Mouse (Mus musculus) adrenal gland, postnatal 36 days (tissue): Measurements from ENCODE around the gene Hrc. TPM values are rescaled to one million over a fixed set of nuclear protein-coding genes. Genes with fewer than 3 reads are reported as not detected.
"Not testable (repeated sequence)": the region's sequence is repeated elsewhere in the genome, so short reads cannot be mapped to it uniquely, and the experiment has no call there.

Experiments
- DNase-seq, 2 experiments: peaks; one replicate each; pipeline ENCODE4 v3.0.0; 2021; ENCODE audit warnings: mixed read lengths in 1 of 2
- total RNA-seq, 2 experiments: library from RNA; stranded (reverse); gene quantifications; 2 replicates each; pipeline ENCODE4 v1.2.3; 2021

Gene Hrc
- total RNA-seq, 2 experiments from 2014 or later: 0.13 TPM; not detected in 1

DNA sequence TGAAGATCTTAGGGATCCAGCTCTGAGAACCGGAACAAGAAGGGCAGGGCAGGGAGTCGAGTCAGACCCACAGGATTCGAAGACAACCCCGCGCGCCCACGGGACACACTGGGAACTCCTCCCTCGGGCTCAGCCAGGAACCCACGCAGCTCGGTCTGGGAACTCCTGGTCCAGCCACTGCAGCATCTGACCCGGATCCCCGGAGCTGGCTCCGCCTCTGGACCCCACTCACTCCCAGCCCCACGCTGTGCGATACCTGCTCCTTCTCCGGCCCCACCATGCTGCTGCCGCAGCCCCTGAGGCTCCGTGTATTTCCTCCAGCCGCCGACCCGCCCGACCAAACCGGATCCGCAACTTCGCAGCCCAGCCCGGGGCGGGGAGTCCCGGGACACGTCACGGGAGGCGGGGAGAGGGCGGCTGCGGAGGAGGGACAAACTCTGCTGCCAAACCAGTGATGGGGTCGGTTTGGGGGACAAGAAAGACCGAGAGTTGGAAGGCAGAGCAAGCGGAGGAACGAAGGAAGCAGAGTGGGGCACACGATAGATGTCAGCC, 1.6 kb upstream of the Hrc start, which contains the start of gene Trpm4:
Gene Trpm4 (minus strand): TSS at position 350 of the 552 bp plus-strand sequence.
- DNase-seq: peak; percentile 88 to 93

DNA sequence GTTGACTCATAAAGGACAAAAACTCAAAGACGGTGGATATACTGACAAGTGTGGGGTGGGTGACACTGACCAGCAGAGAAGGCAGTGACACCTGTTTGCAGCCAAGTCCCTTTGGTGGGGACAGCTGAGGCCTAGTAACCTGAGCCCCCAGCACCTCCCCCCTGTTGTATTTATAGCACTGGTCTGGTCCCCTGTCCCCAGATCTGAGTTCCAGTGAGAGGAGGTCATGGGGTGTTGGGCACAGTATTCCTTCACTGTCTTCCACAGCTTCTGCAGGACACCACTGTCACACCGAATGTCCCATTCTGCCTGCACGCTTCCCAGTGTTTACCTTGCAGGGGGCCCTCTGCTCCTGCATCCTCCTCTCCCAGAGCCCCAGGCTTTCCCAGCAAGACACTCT, 485 bp upstream of the Hrc start:
- no peak for DNase-seq

DNA sequence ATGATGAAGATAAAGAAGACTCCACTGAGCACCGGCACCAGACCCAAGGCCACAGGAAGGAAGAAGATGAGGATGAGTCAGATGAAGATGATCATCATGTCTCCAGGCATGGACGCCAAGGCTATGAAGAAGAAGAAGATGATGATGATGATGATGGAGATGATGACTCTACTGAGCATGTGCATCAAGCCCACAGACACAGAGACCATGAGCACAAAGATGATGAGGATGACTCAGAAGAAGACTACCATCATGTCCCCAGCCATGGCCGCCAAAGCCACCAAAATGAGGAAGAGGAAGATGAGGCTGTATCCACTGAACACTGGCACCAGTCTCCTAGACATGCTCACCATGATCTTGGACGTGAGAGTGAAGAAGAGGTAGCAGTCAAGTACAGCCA, 1.2 kb downstream of the Hrc start:
- no peak for DNase-seq

DNA sequence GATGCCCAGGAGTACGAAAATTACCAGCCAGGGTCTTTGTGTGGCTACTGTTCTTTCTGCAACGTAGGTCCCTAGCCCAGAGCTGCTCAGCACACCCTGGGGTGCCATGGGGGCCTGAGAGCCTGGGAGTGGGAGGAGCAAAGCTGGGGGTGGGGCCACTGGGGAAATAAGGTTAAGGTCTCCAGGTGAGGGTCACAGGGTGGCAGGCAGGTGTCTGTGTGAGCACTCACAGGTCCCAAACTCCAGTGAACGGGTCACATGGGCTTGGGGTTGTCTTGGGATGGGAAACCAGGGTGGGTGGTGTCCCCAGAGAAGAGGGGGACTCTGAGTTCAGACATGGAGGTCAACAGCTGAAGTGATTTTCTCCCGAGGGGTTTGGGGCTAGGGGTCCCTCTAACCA, 2.4 kb downstream of the Hrc start:
- no peak for DNase-seq

DNA sequence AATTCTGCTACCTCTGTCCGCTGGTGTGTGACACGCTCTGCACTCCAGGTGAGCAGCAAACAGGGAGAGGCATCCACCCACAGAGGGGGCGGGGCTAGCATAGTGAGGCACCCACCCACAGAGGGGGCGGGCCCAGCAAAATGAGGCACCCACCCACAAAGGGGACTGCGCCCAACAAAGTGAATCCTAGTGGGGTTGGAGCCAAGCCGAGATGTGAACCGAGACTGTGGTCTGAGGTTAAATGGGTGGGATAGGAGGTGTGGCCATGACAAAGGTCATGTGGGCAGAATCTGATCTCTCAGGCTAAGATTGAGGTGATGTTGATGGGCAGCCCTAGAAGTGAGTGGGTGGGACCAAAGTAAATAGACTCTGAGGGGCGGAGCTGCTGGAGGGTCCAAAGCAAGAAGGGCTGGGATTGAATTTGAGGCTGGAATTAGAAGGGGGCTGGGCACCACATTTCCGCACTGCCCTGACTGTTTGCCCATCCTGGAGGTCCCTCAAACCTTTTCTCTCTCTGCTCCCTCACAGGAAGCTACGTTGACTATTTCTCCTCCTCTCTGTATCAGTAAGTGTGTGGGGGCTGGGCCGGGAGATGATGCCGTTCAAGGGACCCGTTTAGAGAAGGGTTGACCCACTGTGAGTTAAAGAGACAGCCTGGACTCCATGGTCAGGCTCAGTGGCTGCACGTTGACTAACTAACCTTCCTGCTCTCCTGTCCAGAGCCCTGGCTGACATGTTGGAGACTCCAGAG, 3.2 kb downstream of the Hrc start:
- no peak for DNase-seq

DNA sequence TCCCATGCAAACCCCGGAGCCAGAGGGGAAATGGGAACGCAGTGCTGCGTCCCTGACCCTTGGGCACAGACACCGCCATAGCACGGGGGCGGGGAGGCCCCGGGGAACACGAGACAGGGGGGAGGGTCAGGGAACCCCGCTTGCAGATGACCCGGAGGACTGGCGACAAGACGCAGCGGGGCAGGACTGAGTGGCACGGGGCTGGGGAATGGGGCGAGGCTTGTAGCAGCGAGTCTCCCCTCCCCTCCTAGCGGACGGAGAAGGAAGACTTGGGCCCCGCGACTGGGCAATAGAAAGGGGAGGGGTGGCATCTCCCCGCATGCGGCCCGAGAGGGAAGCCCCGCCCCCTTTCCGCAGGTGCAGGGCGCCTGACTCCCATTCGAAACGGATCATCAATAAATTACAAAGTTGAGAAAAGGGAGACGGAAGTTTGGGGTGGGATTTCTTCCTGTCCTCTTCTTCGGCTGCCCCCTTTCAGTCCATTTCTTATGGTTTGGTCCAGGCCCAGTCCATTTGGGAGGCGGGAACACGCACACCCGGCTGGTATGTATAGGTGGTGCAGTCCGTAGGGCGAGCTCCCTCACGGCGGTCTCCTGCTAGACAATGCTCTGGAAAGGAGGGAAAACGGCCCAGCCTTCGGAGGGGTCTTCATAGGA, 4.4 kb downstream of the Hrc start:
- peak; percentile 71 to 73 for DNase-seq

DNA sequence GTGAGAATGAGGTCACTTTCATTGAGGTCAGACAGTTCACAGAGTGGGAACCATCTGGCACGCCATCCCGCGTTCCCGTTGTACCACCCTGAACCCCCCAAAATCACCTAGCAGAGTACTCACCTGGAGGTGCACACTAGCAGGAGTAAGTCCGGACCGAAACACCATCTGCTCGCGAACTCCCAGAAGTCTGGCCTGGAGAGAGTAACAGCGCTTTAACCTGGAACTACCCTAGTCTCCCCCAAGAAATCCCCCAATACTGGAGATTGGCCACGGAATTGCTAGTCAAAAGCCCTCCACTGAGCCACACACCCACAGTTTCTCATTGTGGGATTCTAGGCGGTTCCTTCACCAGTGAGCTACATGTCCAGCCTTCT, 5.0 kb downstream of the Hrc start:
- no peak for DNase-seq

DNA sequence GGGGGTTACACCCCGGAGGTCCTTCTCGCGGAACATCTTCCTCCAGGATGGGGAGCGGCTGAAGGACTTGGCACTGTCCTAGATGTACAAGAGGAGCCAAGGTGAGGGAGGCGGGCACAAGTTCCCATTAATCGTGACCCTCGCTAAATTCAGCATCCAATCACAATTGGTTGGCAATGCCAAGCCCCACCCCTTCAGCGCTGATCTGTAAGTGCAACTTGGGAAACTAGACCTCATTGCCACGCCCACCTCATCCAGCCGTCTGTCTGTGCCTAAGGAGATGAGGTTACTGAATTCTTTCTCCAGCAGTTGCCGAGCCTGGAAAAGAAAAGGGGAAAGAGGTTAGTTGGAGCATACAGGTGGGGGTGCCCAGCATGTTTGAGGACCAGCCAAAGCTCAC, 5.6 kb downstream of the Hrc start:
- DNase-seq: peak; percentile 60 to 68

DNA sequence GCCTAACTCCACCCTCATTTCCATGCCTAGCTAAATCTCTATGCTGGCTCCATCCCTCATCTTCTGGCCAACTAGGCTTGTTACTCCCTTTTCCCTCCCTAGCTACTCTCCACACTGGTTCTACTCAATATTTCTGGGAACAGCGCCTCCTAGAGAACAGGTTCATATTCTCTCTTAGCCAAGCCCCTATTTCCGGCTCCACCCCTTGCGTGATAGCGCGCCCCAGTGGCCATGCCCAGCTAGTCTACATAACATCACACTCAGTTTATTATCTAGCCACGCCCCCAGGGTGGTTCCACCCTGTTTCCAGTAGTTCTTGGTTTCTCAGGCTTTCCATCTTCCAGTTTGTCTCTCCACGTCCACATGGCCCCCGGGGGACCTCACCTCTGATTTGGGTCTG, 6.2 kb downstream of the Hrc start:
- DNase-seq: peak; percentile 76 to 83

DNA sequence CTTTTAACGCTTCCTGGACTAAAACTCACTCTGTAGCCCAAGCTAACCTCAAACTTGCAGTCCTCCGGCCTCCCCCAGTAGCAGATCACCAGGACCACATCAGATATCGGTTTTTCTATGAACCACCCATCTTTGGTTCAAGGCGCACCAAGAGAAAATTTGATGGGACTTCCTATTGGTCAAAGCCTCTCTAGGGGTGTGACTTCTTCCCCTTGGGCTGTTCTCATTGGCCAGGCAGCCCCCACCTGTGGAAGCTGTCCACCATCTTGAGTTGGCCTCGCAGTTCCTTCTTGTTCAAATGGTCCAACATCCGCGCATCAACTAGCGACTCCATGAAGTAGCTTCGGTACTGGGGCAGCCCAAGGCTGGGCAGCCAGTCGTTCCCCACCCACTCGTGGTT, 7.0 kb downstream of the Hrc start:
- DNase-seq: no peak

DNA sequence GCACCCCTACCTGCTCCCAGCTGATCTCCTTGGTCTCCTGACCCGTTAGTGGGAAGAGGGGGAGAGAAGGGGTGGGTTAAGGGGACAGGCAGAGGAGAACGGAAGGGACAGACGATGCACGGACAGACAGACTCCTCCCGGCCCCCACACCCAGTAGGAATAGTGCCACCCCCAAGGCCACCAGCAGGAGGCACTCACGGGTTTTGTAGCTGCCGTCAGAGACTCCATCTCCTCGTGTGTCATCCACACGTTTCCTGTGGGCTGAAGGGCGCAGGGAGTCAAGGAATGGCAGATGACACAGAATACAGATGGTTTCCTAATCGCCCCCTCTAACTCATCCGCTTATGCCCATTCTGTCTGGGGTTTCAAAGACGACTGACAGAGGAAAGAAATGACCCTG, 8.5 kb downstream of the Hrc start:
- DNase-seq: no peak

DNA sequence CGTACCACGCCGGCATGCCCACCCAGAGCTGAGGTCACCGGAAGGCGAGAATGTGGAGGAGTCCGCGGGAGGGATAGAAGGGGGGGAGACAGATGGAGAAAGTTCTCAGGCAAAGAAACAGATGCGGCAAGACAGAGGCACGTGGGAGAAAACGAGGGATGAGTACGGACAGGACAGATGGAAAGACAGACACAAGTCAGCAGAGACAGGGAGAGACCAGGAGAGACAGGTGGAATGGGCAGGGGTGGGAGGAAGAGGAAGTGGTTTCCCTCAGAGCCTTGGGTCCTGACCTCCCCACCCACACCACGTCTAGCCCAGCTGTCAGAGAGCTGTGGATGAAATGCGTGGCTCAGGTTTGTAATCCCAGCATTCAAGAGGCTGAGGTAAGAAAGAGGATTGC, 11.8 kb downstream of the Hrc start:
- no peak for DNase-seq

DNA sequence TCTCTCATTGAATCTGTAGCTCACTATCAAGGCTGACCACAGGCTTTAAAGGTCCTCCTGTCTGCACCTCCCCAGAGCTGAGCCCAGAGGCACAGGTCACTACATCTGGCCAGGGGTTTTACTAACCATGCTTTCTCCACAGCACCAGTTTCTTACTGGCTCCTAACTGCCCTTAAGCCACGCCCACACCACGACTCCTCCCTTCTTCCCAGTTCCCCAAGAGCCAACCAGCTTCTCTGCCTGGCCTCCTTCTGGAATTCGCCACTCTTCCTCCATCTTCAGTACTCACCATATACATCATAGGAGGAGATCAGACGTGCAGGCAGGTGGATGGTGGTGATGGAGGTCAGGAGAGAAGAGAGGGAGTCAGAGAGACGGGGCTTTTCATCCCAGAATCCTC, 18.0 kb downstream of the Hrc start:
- no peak for DNase-seq

DNA sequence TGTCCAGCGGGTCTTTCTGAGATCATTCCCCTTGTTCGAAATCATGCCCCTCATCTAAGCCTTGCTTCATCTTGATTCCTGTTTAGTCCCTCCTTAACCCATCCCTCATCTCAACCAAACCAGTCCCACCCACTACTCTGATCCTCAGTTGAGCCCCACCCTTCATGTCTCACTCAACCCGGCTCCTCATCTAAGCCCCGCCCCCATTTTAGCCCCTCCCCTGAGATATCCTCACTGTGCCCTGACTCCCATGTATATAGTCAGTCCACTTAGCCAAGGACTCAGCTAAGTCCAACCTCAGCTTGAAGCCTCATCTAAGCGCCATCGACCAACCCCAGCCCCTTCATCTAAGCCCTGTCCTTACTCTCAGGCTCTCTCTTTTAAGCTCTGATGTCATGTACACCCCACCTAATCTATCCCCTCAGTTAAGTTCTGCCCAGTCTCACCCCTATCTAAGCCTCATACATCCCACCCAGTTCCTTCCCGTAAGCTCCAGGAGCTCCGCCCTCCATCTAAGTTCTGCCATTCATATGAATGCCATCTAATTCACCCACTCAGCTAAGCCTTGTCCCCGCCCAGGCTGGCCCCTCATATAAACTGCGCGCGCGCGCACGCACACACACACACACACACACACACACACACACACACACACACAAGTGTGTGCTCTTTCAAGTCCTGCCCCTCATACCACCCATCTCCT, 20.4 kb downstream of the Hrc start:
- no peak for DNase-seq

DNA sequence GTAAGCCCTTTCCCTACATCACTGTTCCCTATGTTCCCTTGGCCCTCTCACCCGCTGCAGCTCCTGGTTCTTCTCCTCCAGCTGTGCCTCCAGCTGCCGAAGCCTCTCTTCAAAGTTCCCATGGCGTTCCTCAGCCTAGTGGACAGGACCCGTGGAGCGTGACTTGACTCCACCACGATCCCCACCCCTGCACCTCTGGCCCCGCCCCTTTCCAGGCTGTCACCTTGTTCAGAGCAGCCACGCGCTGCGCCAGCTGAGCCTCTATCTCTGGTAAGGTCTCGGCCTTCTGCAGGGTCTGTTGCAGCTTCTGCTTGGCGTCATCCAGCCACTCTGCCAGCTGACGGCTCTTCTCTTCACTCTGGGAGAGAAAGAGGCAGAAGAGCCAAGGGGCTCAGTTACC, 21.0 kb downstream of the Hrc start:
- no peak for DNase-seq

DNA sequence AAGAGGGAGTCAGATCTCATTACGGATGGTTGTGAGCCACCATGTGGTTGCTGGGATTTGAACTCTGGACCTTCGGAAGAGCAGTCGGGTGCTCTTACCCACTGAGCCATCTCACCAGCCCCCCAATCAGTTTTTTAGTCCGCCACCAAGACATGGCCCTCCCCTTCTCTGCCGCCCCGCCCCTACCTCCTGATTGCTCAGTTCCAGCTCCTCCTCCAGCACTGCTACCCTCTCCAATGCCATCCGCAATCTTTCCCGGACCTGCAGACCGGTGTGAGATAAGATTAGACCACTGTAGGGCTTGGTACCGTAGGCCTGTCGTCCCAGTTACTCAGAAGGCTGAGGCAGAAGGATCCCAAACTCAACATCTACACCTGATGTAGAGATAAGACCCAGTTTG, 24.0 kb downstream of the Hrc start:
- DNase-seq: not testable (repeated sequence)

DNA sequence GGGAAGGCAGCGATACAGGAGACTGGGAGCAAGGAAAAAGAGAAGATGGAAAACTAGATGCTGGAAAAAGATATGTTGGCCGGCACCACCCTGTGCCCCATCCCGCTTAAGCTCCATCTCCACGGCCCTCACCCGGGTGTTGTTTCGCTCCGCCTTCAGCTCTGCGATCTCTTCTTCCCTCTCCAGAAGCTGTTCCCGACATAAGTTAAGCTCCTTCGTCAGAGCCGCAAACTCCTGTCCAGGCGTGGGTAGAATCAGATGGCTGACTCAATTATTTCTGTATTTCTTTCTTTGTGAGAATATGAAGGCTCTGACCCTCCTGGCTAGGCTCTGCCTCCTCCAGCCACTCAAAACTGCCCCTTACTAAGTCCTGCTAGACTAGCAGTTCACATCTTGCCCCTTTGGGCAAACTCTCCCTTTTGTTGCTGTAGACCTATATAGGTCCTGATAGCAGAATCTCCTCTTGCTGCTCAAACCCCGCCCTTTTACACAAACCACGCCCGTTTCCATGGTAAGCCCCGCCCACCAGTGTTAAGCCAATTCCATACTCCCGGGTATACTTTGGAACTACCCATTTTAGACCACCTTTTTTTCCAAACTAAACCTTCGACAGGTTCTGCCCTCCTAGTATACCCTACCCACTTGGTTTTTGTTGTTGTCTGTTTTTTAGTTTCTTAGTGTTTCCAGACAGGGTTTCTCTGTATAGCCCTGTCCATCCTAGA, 25.5 kb downstream of the Hrc start:
- no peak for DNase-seq

DNA sequence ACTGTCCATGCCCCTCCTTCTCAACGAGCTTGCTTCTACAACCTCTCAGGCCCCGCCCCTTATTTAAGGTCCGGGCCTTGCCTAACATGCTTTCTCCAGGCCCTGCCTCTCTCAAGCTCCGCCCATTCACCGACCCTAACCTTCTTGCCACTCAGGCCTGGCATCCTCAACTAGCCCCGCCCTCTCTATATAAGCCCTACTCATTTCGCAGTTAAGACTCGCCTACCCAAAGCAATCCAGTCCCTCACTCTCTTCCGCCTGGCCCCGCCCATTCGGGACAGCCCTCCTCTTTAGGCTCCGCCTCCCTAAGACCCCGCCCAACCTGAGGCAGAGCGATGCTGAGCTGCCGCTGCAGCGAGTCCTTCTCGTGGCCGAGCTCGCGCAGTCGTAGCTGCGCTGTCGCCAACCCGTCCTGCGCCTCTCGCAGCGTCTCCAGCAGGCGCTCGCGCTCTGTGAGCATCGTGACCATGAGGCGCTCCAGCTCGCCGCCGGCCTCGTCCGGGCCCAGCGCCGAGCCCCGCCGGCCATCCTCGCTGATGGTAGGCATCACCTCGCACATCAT, 26.2 kb downstream of the Hrc start:
- DNase-seq: peak; percentile 80 to 84

DNA sequence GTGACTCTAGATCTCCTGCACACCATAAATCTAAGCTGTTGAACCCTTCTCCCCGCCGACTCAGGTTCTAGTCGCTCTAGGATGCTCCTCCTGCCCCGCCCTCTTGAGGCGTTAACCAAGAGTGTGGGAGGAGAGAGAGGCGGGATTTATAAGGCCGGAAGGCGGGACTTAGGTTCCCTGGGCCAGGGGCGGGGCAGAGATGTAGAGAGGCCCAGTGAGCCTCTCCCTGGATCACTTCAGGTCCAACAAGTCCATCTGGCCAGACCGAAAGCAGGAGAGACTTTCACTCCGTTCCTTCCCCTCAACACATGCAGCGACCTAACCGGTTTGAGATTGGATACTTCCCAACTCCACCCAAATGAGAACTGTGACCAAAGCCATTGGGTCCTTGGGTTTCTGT, 27.7 kb downstream of the Hrc start:
- peak in 1 of 2 experiments; percentile 37 for DNase-seq

DNA sequence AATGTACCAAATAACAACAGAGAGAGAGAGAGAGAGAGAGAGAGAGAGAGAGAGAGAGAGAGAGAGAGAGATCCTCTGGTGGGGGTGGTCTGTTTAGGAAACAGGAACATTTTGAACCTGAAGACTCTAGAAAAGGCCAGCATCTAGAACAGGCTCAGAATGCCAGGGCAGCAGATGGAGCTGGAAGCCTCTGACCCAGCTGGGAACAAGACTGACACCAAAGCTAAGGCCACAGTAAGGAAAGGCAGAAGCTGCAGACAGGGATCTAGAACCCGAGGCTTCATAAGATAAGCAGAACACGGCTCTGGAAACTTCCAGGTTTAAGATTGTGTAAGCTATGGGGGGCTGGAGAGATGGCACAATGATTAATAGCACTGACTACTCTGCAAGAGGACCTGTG, 28.9 kb downstream of the Hrc start:
- DNase-seq: no peak

DNA sequence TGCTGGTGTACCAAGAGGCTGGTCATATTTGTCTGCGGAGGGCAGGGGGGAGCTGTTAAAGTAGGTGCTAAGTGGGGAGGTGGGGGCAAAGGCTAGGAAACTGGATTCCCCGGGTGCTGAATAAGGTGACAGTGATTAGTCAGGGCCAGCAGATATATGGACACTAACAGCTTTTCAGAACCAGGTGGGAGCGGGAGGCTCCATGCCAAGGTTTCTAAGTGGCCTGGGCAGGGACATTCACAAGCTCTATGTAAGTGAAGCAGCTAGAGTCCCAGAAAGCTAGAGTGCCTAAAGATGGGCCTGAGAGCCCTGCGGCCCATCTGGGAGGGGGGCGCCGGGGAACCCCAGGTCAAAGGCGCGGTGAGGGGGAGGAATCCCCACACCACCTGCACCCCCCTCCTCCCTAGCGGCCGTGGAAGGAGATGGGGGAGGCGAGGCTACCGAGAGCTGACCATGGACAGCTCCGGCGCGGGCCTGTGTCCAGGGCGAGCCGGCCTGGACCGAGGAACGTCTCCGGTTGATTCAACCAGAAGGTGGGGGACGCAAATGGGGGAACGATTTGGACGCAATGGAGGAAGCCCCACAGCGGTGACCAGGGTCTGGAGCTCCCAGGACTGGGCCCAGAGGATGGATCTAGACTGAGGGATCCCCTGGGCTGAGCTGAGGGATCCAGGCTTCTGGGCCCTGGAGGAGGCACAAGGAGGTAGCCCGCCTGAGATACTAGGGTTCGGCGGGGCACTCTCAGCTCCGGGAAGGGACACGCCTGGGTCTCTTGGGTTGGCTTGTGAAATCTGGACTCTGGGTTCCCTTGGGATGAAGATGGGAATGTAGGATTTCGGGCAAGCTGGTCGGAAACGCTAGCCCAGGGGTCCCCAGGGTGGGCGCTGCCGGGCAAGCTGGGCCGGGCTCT, 30.9 kb downstream of the Hrc start:
- DNase-seq: peak; percentile 66 to 81
